Mouse (Mus musculus): ENCODE results near the gene Krt83. TPM values are rescaled to one million over a fixed set of nuclear protein-coding genes. Genes with fewer than 3 reads are reported as not detected.

Gene Krt83
- polyA plus RNA-seq, 1 experiment from 2014 or later = 0.26 TPM

DNA sequence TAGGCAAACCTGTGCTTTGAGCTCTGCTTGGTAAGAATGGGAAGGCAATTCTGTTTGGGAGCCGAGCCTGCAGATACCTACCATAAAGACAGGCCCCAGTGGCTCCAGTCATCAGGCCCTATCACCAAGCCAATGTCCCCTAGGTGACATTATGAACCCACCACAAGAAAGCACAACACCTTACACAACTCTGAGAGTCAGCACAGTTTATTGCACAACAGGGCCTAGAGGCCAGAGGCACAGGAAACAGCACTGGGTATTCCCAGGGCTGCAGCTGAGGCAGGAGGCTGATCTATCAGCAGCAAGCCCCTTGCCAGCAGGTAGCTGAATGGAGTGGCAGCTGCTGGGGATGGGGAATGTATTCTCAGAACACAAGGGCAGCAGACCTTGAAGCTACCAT lies 6.4 kb downstream of the Krt83 start:
- WGBS = 89% methylated on average over 1 of the region's 1 CpGs
- no peak for DNase-seq (ENCODE audit: low spot score)
- no peaks in the 10 kb centered on the region for H3K9me3 ChIP-seq (ENCODE audit: control insufficient read depth, low read length)
- no peak overlapping the region for H3K9ac ChIP-seq (ENCODE audit: low read depth, low read length)
- no peak overlapping the region for H3K27ac ChIP-seq (replicated peaks; ENCODE audit: low read depth, low read length)
- H3K4me3 ChIP-seq (ENCODE audit: low read depth, low read length) = no peak overlapping the region
- H3K27me3 ChIP-seq (replicated peaks; ENCODE audit: control insufficient read depth, insufficient read depth, low read length) = no peaks in the 10 kb centered on the region
- H3K4me2 ChIP-seq (ENCODE audit: low read depth, low read length) = no peak overlapping the region
- ATAC-seq (ENCODE audit: low read depth) = no peak
- H3K4me1 ChIP-seq (ENCODE audit: control insufficient read depth, insufficient read depth, low read length) = no peaks in the 10 kb centered on the region
- H3K36me3 ChIP-seq (ENCODE audit: control insufficient read depth, insufficient read depth, low read length) = no peaks in the 10 kb centered on the region

DNA sequence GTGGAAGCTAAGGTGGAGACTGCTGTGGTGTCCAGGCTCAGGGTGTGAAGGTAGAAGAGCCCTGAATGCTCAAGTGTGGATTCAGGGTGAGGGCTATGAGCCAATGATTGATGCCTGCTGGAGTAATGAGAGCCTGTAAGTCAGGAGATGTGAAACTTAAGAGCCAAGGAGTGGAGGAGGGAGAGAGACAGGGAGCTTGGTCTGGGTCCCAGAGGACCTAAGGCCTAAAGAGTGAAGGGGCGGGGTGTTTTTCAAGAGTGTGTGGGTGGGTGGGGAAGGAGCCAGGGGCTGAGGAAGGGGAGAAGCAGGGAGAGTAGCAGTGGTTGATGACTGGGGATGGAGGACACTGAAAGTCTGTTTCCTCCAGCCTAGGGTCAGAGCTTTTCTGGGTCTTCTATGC lies 7.7 kb downstream of the Krt83 start:
- Histone ChIP-seq H3K9me3 (ENCODE audit: control insufficient read depth, low read length) (no peaks in the 10 kb centered on the region), H3K4me2 (ENCODE audit: low read depth, low read length) (no peak overlapping the region), H3K36me3 (ENCODE audit: control insufficient read depth, insufficient read depth, low read length) (no peaks in the 10 kb centered on the region), H3K4me1 (ENCODE audit: control insufficient read depth, insufficient read depth, low read length) (peaks cover 8% of the 10 kb centered on the region), H3K27me3 (replicated peaks; ENCODE audit: control insufficient read depth, insufficient read depth, low read length) (peaks cover 6% of the 10 kb centered on the region; the same call in 1 of the 2 replicates), H3K9ac (ENCODE audit: low read depth, low read length) (no peak overlapping the region), H3K27ac (replicated peaks; ENCODE audit: low read depth, low read length) (no peak overlapping the region), H3K4me3 (ENCODE audit: low read depth, low read length) (no peak overlapping the region)
- 33% methylated on average over 1 of the region's 1 CpGs for WGBS
- ATAC-seq (ENCODE audit: low read depth) (no peak), DNase-seq (ENCODE audit: low spot score) (no peak)

DNA sequence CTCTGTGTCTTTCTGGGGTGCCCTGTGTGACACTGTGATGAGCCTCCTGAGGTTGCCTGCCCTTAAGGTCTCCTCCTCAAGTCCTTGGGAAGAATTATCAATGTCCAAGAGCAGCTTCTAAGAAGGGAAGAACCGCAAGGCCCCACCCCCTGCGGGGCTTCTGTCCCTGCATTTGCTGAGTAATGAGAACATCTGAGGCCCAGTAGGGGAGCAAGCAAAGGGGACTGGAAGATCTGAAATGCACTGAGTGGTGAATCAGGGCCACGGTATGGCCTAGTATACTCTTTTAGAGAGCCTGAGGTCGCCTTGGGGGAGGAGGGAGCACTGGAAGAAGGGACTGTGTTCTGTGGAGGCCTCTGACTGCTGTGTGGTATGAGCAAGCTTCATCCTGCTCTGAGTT lies 9.3 kb downstream of the Krt83 start:
- 39% methylated on average over 4 of the region's 4 CpGs for WGBS
- no peak for ATAC-seq (ENCODE audit: low read depth)

DNA sequence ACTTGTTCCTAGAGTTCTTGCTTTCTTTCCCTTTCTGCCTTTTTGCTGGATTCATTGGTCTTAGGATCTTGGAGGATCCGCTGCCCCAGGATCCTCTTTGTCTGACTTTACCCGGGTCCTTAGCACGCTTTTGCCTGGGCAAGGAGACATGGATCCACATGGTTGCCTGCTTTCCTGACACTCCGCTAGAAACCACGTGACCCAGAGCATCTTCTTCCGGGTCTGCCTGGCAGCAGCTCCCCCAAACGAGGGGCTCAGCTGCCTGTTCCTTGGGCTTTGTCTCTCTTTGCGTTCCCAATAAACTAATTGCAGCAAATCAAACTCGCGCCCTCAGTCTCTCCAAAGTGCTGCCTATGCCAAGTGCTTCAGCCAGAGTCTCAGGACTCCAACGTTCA lies 11.6 kb downstream of the Krt83 start:
- H3K9me3 ChIP-seq (ENCODE audit: control insufficient read depth, low read length) = no peaks in the 10 kb centered on the region
- 37% methylated on average over 11 of the region's 11 CpGs for WGBS
- no peak for ATAC-seq (ENCODE audit: low read depth)
- no peaks in the 10 kb centered on the region for H3K36me3 ChIP-seq (ENCODE audit: control insufficient read depth, insufficient read depth, low read length)
- H3K27me3 ChIP-seq (replicated peaks; ENCODE audit: control insufficient read depth, insufficient read depth, low read length) = peaks cover 7% of the 10 kb centered on the region; the same call in 1 of the 2 replicates
- H3K27ac ChIP-seq (replicated peaks; ENCODE audit: low read depth, low read length) = no peak overlapping the region
- peak overlapping the region; percentile 59 for H3K4me2 ChIP-seq (ENCODE audit: low read depth, low read length)
- peak overlapping the region; percentile 38; the same call in 1 of the 2 replicates for H3K9ac ChIP-seq (ENCODE audit: low read depth, low read length)
- peaks cover 8% of the 10 kb centered on the region for H3K4me1 ChIP-seq (ENCODE audit: control insufficient read depth, insufficient read depth, low read length)
- H3K4me3 ChIP-seq (ENCODE audit: low read depth, low read length) = peak overlapping the region; percentile 23
- no peak for DNase-seq (ENCODE audit: low spot score)

More for the DNA sequence above, 9.3 kb downstream of the Krt83 start:
- Histone ChIP-seq H3K27me3 (replicated peaks; ENCODE audit: control insufficient read depth, insufficient read depth, low read length) (peaks cover 7% of the 10 kb centered on the region; the same call in 1 of the 2 replicates), H3K9ac (ENCODE audit: low read depth, low read length) (no peak overlapping the region), H3K4me3 (ENCODE audit: low read depth, low read length) (no peak overlapping the region), H3K27ac (replicated peaks; ENCODE audit: low read depth, low read length) (no peak overlapping the region), H3K36me3 (ENCODE audit: control insufficient read depth, insufficient read depth, low read length) (no peaks in the 10 kb centered on the region), H3K4me1 (ENCODE audit: control insufficient read depth, insufficient read depth, low read length) (peaks cover 8% of the 10 kb centered on the region), H3K4me2 (ENCODE audit: low read depth, low read length) (no peak overlapping the region), H3K9me3 (ENCODE audit: control insufficient read depth, low read length) (no peaks in the 10 kb centered on the region)
- no peak for DNase-seq (ENCODE audit: low spot score)

DNA sequence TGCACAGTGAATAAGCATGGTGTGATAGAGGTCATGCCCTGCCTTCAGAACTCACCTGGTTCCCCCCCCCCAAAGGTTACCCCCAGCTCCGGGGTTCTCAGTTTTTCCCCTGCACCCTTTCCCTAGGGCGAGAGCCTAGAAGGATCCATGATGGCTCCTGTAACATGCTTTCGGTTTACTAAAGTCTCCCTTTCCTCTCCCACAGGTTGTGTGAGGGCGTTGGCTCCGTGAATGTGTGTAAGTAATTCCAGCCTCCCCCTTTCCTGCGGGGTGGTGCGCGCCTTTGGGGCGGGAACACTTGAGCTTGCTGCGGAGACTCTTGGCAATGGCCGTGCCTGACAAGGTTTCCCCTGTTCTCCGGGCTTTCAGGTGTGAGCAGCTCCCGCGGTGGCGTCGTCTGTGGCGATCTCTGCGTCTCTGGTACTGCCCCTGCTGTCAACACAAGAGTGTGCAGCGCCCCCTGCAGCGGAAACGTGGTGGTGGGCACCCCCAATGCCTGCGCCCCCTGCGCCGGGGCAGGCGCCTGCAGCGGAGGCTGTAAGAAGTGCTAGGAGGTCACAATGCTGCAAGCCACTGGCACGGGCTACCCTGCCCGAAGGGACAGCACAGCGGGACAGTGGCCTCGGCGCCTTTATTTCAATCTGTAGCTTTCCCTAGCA lies 12.2 kb downstream of the Krt83 start:
- no peaks in the 10 kb centered on the region for H3K9me3 ChIP-seq (ENCODE audit: control insufficient read depth, low read length)
- ATAC-seq (ENCODE audit: low read depth) (peak; percentile 57), DNase-seq (ENCODE audit: low spot score) (peak; percentile 39)
- H3K4me2 ChIP-seq (ENCODE audit: low read depth, low read length) = peak overlapping the region; percentile 59
- H3K9ac ChIP-seq (ENCODE audit: low read depth, low read length) = peak overlapping the region; percentile 38; the same call in 1 of the 2 replicates
- peaks cover 8% of the 10 kb centered on the region for H3K4me1 ChIP-seq (ENCODE audit: control insufficient read depth, insufficient read depth, low read length)
- 9% methylated on average over 25 of the region's 31 CpGs for WGBS
- H3K27ac ChIP-seq (replicated peaks; ENCODE audit: low read depth, low read length) = no peak overlapping the region
- H3K27me3 ChIP-seq (replicated peaks; ENCODE audit: control insufficient read depth, insufficient read depth, low read length) = peaks cover 7% of the 10 kb centered on the region; the same call in 1 of the 2 replicates
- peak overlapping the region; percentile 23 for H3K4me3 ChIP-seq (ENCODE audit: low read depth, low read length)
- H3K36me3 ChIP-seq (ENCODE audit: control insufficient read depth, insufficient read depth, low read length) = no peaks in the 10 kb centered on the region

DNA sequence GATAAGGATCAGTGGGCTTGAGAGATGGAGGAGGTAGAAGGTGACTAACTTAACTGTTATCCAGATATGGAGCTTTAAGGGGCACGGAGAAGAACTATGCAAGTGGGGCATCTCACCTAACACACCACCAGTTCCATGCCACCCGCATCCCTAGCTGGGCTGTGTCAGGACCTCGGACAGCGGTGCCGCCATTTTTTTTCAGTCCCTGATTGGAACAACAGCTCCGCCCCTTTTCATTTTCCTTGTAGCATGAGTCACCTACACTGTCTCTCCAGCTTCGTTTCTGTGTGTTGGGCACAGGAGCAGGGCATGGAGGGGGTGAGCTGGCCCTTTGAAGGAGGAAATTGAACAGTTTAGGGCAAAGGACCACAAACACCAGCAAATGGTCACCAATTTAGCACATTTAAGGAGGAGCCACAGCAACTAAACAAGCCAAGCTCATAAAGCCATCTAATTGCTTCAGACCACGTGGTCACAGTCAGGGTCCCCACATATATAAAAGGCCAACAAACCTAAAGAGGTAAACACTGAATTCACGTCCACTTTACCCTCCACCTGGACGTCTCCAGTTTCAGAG lies 18.3 kb downstream of the Krt83 start, which contains the start of gene Krt86:
Gene Krt86, plus strand, starts transcription at position 527 of the 577 bp plus-strand sequence.
- ATAC-seq (ENCODE audit: low read depth) (no peak), DNase-seq (ENCODE audit: low spot score) (peak; percentile 64)
- Histone ChIP-seq H3K27ac (replicated peaks; ENCODE audit: low read depth, low read length) (no peak within 1 kb of the TSS), H3K27me3 (replicated peaks; ENCODE audit: control insufficient read depth, insufficient read depth, low read length) (no peaks in the 10 kb centered on the region; the same call in 1 of the 2 replicates), H3K36me3 (ENCODE audit: control insufficient read depth, insufficient read depth, low read length) (no peaks in the 10 kb centered on the region), H3K4me3 (ENCODE audit: low read depth, low read length) (no peak within 1 kb of the TSS), H3K4me1 (ENCODE audit: control insufficient read depth, insufficient read depth, low read length) (no peaks in the 10 kb centered on the region), H3K9ac (ENCODE audit: low read depth, low read length) (no peak within 1 kb of the TSS), H3K9me3 (ENCODE audit: control insufficient read depth, low read length) (no peaks in the 10 kb centered on the region), H3K4me2 (ENCODE audit: low read depth, low read length) (no peak within 1 kb of the TSS)
- WGBS = 37% methylated on average over 10 of the region's 10 CpGs

DNA sequence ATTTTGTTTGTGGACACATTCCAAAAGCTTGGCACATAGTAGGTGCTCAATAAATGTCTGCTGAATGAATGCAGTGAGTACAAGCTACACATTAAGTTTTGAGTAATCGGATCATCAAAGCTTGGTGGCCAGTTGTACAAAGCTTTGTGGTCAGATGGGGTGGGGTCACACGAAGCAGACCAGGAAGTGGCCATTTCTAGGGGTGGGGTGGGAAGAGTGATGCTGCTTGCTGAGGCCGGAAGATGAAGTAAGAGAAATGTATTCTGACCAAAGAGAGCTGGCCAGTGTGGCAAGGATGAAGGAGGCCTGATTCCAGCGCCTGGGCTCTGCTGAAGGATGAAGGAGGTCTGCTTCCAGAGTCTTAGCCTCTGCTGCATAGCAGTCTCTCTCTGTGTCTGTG lies 22.2 kb downstream of the Krt83 start:
- no peak for ATAC-seq (ENCODE audit: low read depth)
- no peak for DNase-seq (ENCODE audit: low spot score)
- 76% methylated on average over 4 of the region's 4 CpGs for WGBS
- Histone ChIP-seq H3K9me3 (ENCODE audit: control insufficient read depth, low read length) (no peaks in the 10 kb centered on the region), H3K27ac (replicated peaks; ENCODE audit: low read depth, low read length) (no peak overlapping the region), H3K4me2 (ENCODE audit: low read depth, low read length) (no peak overlapping the region), H3K36me3 (ENCODE audit: control insufficient read depth, insufficient read depth, low read length) (no peaks in the 10 kb centered on the region), H3K9ac (ENCODE audit: low read depth, low read length) (no peak overlapping the region), H3K4me3 (ENCODE audit: low read depth, low read length) (no peak overlapping the region), H3K27me3 (replicated peaks; ENCODE audit: control insufficient read depth, insufficient read depth, low read length) (no peaks in the 10 kb centered on the region), H3K4me1 (ENCODE audit: control insufficient read depth, insufficient read depth, low read length) (no peaks in the 10 kb centered on the region)

DNA sequence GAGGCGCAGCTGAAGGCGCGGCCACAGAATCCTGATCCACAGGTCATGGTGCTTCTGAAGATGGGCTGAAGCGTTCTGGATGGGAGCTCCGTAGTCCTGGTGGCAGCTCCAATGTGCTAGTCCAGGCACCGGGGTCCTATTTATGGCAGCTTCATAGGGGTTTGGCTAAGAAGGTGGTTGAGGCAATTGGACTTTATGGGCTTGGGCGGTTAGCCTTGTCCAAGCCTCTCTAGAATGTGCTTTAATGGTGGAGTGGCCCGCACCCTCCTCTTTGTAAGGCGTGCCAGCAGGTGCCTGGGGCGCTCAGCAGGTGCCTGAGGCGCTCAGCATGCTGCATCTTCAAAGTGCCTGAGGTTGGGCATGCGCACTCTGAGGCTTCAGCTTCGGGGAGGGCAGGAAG lies 27.7 kb downstream of the Krt83 start, which contains the start of gene Krt81:
Gene Krt81, minus strand, starts transcription at position 101 of the 400 bp plus-strand sequence.
- no peaks in the 10 kb centered on the region for H3K36me3 ChIP-seq (ENCODE audit: control insufficient read depth, insufficient read depth, low read length)
- no peak within 1 kb of the TSS for H3K4me2 ChIP-seq (ENCODE audit: low read depth, low read length)
- DNase-seq (ENCODE audit: low spot score) (no peak), ATAC-seq (ENCODE audit: low read depth) (no peak)
- 0 out of 2 replicates have a peak, but pooled peaks cover 4% of the 10 kb centered on the region for H3K4me1 ChIP-seq (ENCODE audit: control insufficient read depth, insufficient read depth, low read length)
- no peaks in the 10 kb centered on the region for H3K27me3 ChIP-seq (replicated peaks; ENCODE audit: control insufficient read depth, insufficient read depth, low read length)
- WGBS = 84% methylated on average over 12 of the region's 13 CpGs
- H3K9ac ChIP-seq (ENCODE audit: low read depth, low read length) = no peak within 1 kb of the TSS
- H3K4me3 ChIP-seq (ENCODE audit: low read depth, low read length) = no peak within 1 kb of the TSS
- H3K9me3 ChIP-seq (ENCODE audit: control insufficient read depth, low read length) = no peaks in the 10 kb centered on the region
- no peak within 1 kb of the TSS for H3K27ac ChIP-seq (replicated peaks; ENCODE audit: low read depth, low read length)

All from embryonic facial prominence, embryonic 14.5 days (tissue).